Mouse (Mus musculus): ENCODE data around the gene Gm10272.

DNA sequence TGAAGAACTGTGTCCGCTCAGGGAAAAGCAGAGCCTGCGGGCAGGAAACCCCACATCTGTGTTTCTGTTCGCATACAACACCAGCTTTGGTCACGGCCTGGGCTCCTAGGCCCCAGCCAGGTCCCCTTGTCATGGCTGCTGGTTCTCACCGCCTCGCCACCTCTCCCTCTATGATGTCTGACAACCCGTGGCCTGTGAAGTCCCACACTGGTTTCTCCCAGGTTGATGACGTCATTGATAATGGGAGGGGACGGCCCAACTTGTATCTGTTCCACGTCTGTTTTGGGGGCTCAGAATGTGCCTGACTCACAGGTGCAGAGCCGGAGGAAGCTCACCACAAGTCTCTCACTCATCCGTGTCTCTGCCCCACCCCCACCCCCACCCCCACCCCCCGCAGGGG is 32.7 kb upstream of the Gm10272 start:
- TF ChIP-seq CTCF (IDR thresholded peaks at IDR 0.05; ENCODE audit: low read depth) = no peak
- no peak for TF ChIP-seq EP300 (IDR thresholded peaks at IDR 0.05; ENCODE audit: low read depth)
